Mouse (Mus musculus): ENCODE data around the gene B3galt6. TPM values are rescaled to one million over a fixed set of nuclear protein-coding genes. Genes with fewer than 3 reads are reported as not detected.
A peak's percentile ranks its signal among the peaks of the same experiment; 100 is the strongest.

B3galt6 gene
- polyA plus RNA-seq, 1 experiment, result 4.5 TPM

GRCm38 (mm10) chr4:155992906-155993547, 578 bp upstream of the B3galt6 start:
- H3K36me3 ChIP-seq (ENCODE audit: control insufficient read depth, insufficient read depth, low read length), result no peaks in the 10 kb centered on the region; the same call in 1 of the 2 replicates
- TF ChIP-seq CTCF (conservative IDR thresholded peaks at IDR 0.05; ENCODE audit: insufficient read depth, insufficient read length, low read depth, low read length) (no peak), POLR2A (IDR thresholded peaks at IDR 0.05; ENCODE audit: low read depth, low read length) (peak; percentile 10)

GRCm38 (mm10) chr4:155991908-155992230, 580 bp downstream of the B3galt6 start:
- H3K27ac ChIP-seq (ENCODE audit: insufficient read depth, low read depth, low read length), result no peak overlapping the region
- H3K4me3 ChIP-seq (ENCODE audit: insufficient read depth, low read depth, low read length), result peak overlapping the region; percentile 60
- no peaks in the 10 kb centered on the region for H3K27me3 ChIP-seq (replicated peaks; ENCODE audit: control insufficient read depth, insufficient read depth, low read length)
- 24% methylated on average over 37 of the region's 37 CpGs for WGBS
- TF ChIP-seq POLR2A (IDR thresholded peaks at IDR 0.05; ENCODE audit: low read depth, low read length) (no peak), CTCF (conservative IDR thresholded peaks at IDR 0.05; ENCODE audit: insufficient read depth, insufficient read length, low read depth, low read length) (no peak)
- H3K4me1 ChIP-seq (ENCODE audit: control insufficient read depth, insufficient read depth, low read length), result peaks cover 9% of the 10 kb centered on the region; the same call in 1 of the 2 replicates
- H3K36me3 ChIP-seq (ENCODE audit: control insufficient read depth, insufficient read depth, low read length), result no peaks in the 10 kb centered on the region
- no peak for DNase-seq

More at GRCm38 (mm10) chr4:155992906-155993547, 578 bp upstream of the B3galt6 start:
- H3K4me1 ChIP-seq (ENCODE audit: control insufficient read depth, insufficient read depth, low read length), result peaks cover 9% of the 10 kb centered on the region; the same call in 1 of the 2 replicates
- DNase-seq, result peak; percentile 98
- H3K4me3 ChIP-seq (ENCODE audit: insufficient read depth, low read depth, low read length), result peak overlapping the region; percentile 90
- peak overlapping the region; percentile 100 for H3K27ac ChIP-seq (ENCODE audit: insufficient read depth, low read depth, low read length)
- no peaks in the 10 kb centered on the region for H3K27me3 ChIP-seq (replicated peaks; ENCODE audit: control insufficient read depth, insufficient read depth, low read length)
- under 1% methylated on average over 70 of the region's 70 CpGs for WGBS

GRCm38 (mm10) chr4:155991211-155991907, 1.1 kb downstream of the B3galt6 start:
- H3K36me3 ChIP-seq (ENCODE audit: control insufficient read depth, insufficient read depth, low read length), result no peaks in the 10 kb centered on the region
- H3K4me3 ChIP-seq (ENCODE audit: insufficient read depth, low read depth, low read length), result peak overlapping the region; percentile 60
- WGBS, result 78% methylated on average over 22 of the region's 22 CpGs
- no peaks in the 10 kb centered on the region for H3K27me3 ChIP-seq (replicated peaks; ENCODE audit: control insufficient read depth, insufficient read depth, low read length)
- TF ChIP-seq CTCF (conservative IDR thresholded peaks at IDR 0.05; ENCODE audit: insufficient read depth, insufficient read length, low read depth, low read length) (no peak), POLR2A (IDR thresholded peaks at IDR 0.05; ENCODE audit: low read depth, low read length) (no peak)
- H3K4me1 ChIP-seq (ENCODE audit: control insufficient read depth, insufficient read depth, low read length), result peaks cover 9% of the 10 kb centered on the region; the same call in 1 of the 2 replicates
- no peak overlapping the region for H3K27ac ChIP-seq (ENCODE audit: insufficient read depth, low read depth, low read length)
- no peak for DNase-seq

- DNase-seq, result no peak
- Histone ChIP-seq H3K27me3 (replicated peaks; ENCODE audit: control insufficient read depth, insufficient read depth, low read length) (no peaks in the 10 kb centered on the region; the same call in 1 of the 2 replicates), H3K27ac (ENCODE audit: insufficient read depth, low read depth, low read length) (no peak overlapping the region), H3K36me3 (ENCODE audit: control insufficient read depth, insufficient read depth, low read length) (no peaks in the 10 kb centered on the region), H3K4me3 (ENCODE audit: insufficient read depth, low read depth, low read length) (no peak overlapping the region), H3K4me1 (ENCODE audit: control insufficient read depth, insufficient read depth, low read length) (no peaks in the 10 kb centered on the region)
- TF ChIP-seq CTCF (conservative IDR thresholded peaks at IDR 0.05; ENCODE audit: insufficient read depth, insufficient read length, low read depth, low read length), result no peak
- TF ChIP-seq POLR2A (IDR thresholded peaks at IDR 0.05; ENCODE audit: low read depth, low read length), result no peak
- WGBS, result 11% methylated on average over 2 of the region's 2 CpGs
These were observed 8.7 kb downstream of the B3galt6 start for GRCm38 (mm10) chr4:155983788-155984187.

GRCm38 (mm10) chr4:155981436-155982082, 10.9 kb downstream of the B3galt6 start:
- Histone ChIP-seq H3K4me3 (ENCODE audit: insufficient read depth, low read depth, low read length) (no peak overlapping the region), H3K27me3 (replicated peaks; ENCODE audit: control insufficient read depth, insufficient read depth, low read length) (no peaks in the 10 kb centered on the region; the same call in 1 of the 2 replicates), H3K36me3 (ENCODE audit: control insufficient read depth, insufficient read depth, low read length) (no peaks in the 10 kb centered on the region), H3K27ac (ENCODE audit: insufficient read depth, low read depth, low read length) (no peak overlapping the region), H3K4me1 (ENCODE audit: control insufficient read depth, insufficient read depth, low read length) (no peaks in the 10 kb centered on the region)
- TF ChIP-seq POLR2A (IDR thresholded peaks at IDR 0.05; ENCODE audit: low read depth, low read length), result no peak
- TF ChIP-seq CTCF (conservative IDR thresholded peaks at IDR 0.05; ENCODE audit: insufficient read depth, insufficient read length, low read depth, low read length), result no peak
- no peak for DNase-seq
- WGBS, result 79% methylated on average over 12 of the region's 12 CpGs

- WGBS, result 55% methylated on average over 2 of the region's 2 CpGs
- H3K4me1 ChIP-seq (ENCODE audit: control insufficient read depth, insufficient read depth, low read length), result no peaks in the 10 kb centered on the region
- H3K4me3 ChIP-seq (ENCODE audit: insufficient read depth, low read depth, low read length), result no peak overlapping the region
- no peaks in the 10 kb centered on the region for H3K27me3 ChIP-seq (replicated peaks; ENCODE audit: control insufficient read depth, insufficient read depth, low read length)
- no peak for DNase-seq
- TF ChIP-seq POLR2A (IDR thresholded peaks at IDR 0.05; ENCODE audit: low read depth, low read length), result no peak
- TF ChIP-seq CTCF (conservative IDR thresholded peaks at IDR 0.05; ENCODE audit: insufficient read depth, insufficient read length, low read depth, low read length), result no peak
- H3K27ac ChIP-seq (ENCODE audit: insufficient read depth, low read depth, low read length), result no peak overlapping the region
- no peaks in the 10 kb centered on the region for H3K36me3 ChIP-seq (ENCODE audit: control insufficient read depth, insufficient read depth, low read length)
These were observed 19.2 kb downstream of the B3galt6 start for GRCm38 (mm10) chr4:155973239-155973638.

GRCm38 (mm10) chr4:155972651-155973050, 19.8 kb downstream of the B3galt6 start:
- no peaks in the 10 kb centered on the region for H3K36me3 ChIP-seq (ENCODE audit: control insufficient read depth, insufficient read depth, low read length)
- no peak overlapping the region for H3K4me3 ChIP-seq (ENCODE audit: insufficient read depth, low read depth, low read length)
- DNase-seq, result no peak
- TF ChIP-seq POLR2A (IDR thresholded peaks at IDR 0.05; ENCODE audit: low read depth, low read length), result no peak
- TF ChIP-seq CTCF (conservative IDR thresholded peaks at IDR 0.05; ENCODE audit: insufficient read depth, insufficient read length, low read depth, low read length), result no peak
- no peak overlapping the region for H3K27ac ChIP-seq (ENCODE audit: insufficient read depth, low read depth, low read length)
- WGBS, result 76% methylated on average over 6 of the region's 6 CpGs
- no peaks in the 10 kb centered on the region for H3K27me3 ChIP-seq (replicated peaks; ENCODE audit: control insufficient read depth, insufficient read depth, low read length)
- no peaks in the 10 kb centered on the region for H3K4me1 ChIP-seq (ENCODE audit: control insufficient read depth, insufficient read depth, low read length)
